ENCODE assay signal across 8 mouse cellular contexts in the genomic region with DNA sequence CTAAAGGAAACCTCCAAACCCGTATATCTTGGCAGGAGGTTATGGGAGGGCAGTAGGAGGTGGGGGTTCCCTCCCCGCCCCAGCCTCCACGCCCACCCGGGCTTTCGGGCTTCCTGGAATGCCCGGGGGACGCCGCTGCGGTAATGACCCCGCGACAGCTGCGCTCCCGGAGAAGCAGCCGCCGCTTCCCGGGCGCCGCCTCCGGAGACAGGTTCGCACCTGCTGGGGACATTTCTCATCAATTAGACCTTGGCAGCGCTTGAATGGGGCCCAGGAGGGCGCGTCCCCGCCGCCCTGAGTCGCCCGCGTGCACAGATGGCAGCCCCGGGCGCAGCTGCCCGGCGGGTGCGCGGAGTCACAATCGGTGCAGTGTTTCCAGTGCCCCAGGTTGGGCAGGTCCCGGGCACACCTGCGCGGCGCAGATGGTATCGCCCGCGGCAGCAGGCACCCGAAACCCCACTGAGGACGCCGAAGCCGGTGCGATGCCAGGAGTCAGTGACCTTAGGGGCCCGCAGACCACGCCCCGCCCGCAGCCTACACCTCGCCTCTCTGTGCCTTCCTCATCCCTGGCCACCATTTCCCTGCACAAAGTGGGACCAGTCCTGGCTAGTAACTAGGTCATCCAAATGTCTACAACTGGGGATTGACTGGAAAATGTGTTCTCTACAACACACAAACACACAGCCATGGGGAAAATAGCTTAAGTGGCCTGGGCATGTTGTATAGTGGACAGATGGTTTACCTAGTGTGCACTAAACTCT. TPM values are rescaled to one million over a fixed set of nuclear protein-coding genes. Genes with fewer than 3 reads are reported as not detected.
DNase-seq lines count a peak whose midpoint lies in the region; ATAC-seq and TF ChIP-seq lines count a peak whose summit lies in the region.

No protein-coding gene starts in this region.

- no peaks in the 10 kb centered on the region for H3K4me1 ChIP-seq in forebrain, postnatal 0 days (ENCODE audit: insufficient read depth)
- H3K4me1 ChIP-seq in kidney, embryonic 16.5 days (ENCODE audit: insufficient read depth, low read length), result peaks cover 24% of the 10 kb centered on the region
- H3K4me1 ChIP-seq in stomach, embryonic 15.5 days, result peaks cover 7% of the 10 kb centered on the region; the same call in 1 of the 2 replicates

- intact Hi-C loops in gastrocnemius, adult 2 months (cut with DNase I), result no loop called here
- intact Hi-C loops in gastrocnemius, postnatal 36 days (cut with DNase I), result no loop called here

- H3K9ac ChIP-seq in forebrain, postnatal 0 days, result peak overlapping the region; percentile 42
- peak overlapping the region; percentile 54 for H3K9ac ChIP-seq in kidney, embryonic 16.5 days (replicated peaks; ENCODE audit: low read length)
- no peak overlapping the region for H3K9ac ChIP-seq in stomach, embryonic 15.5 days

- peak; percentile 26 for DNase-seq in gastrocnemius, adult 2 months
- no peak for DNase-seq in gastrocnemius, postnatal 36 days
- peak; percentile 56 for DNase-seq in cerebellum, adult 11 months
- peak; percentile 35 for DNase-seq in forebrain, postnatal 0 days
- peak; percentile 14 for DNase-seq in lung, postnatal 10 days

- H3K4me3 ChIP-seq in gastrocnemius, adult 2 months, result peak overlapping the region; percentile 61
- H3K4me3 ChIP-seq in forebrain, postnatal 0 days (ENCODE audit: low read depth, low read length), result peak overlapping the region; percentile 40
- peak overlapping the region; percentile 47 for H3K4me3 ChIP-seq in kidney, embryonic 16.5 days (ENCODE audit: low read length)
- peak overlapping the region; percentile 34 for H3K4me3 ChIP-seq in stomach, embryonic 15.5 days (replicated peaks)

- ATAC-seq in forebrain, postnatal 0 days, result peak; percentile 81
- ATAC-seq in kidney, embryonic 16.5 days (ENCODE audit: low FRiP score, low TSS enrichment), result 0 out of 2 replicates have a peak, but pooled peaks have one; percentile 21
- ATAC-seq in stomach, embryonic 15.5 days (ENCODE audit: insufficient read depth, low FRiP score, low read depth), result peak; percentile 65; the same call in 1 of the 2 replicates
- ATAC-seq in activated CD4-positive, CD25-positive, alpha-beta regulatory T cell, adult 4 months, result no peak

- H3K36me3 ChIP-seq in forebrain, postnatal 0 days (ENCODE audit: insufficient read depth), result no peaks in the 10 kb centered on the region
- no peaks in the 10 kb centered on the region for H3K36me3 ChIP-seq in kidney, embryonic 16.5 days (ENCODE audit: insufficient read depth, low read length)
- no peaks in the 10 kb centered on the region for H3K36me3 ChIP-seq in stomach, embryonic 15.5 days

- H3K27me3 ChIP-seq in forebrain, postnatal 0 days (ENCODE audit: insufficient read depth, low read length), result 0 out of 2 replicates have a peak, but pooled peaks cover 4% of the 10 kb centered on the region
- peaks cover 11% of the 10 kb centered on the region; the same call in 1 of the 2 replicates for H3K27me3 ChIP-seq in kidney, embryonic 16.5 days (ENCODE audit: insufficient read depth, low read length)
- peaks cover 20% of the 10 kb centered on the region for H3K27me3 ChIP-seq in stomach, embryonic 15.5 days (replicated peaks)

- peak overlapping the region; percentile 73 for H3K4me2 ChIP-seq in forebrain, postnatal 0 days (ENCODE audit: low read depth)
- H3K4me2 ChIP-seq in kidney, embryonic 16.5 days (replicated peaks; ENCODE audit: low read depth, low read length), result peak overlapping the region; percentile 61
- peak overlapping the region; percentile 61 for H3K4me2 ChIP-seq in stomach, embryonic 15.5 days

- H3K27ac ChIP-seq in gastrocnemius, adult 2 months, result no peak overlapping the region
- no peak overlapping the region for H3K27ac ChIP-seq in forebrain, postnatal 0 days (ENCODE audit: low read depth, low read length)
- no peak overlapping the region for H3K27ac ChIP-seq in kidney, embryonic 16.5 days (ENCODE audit: low read length)
- H3K27ac ChIP-seq in stomach, embryonic 15.5 days, result no peak overlapping the region

- 1% methylated on average over 52 of the region's 52 CpGs for WGBS in forebrain, postnatal 0 days
- under 1% methylated on average over 52 of the region's 52 CpGs for WGBS in kidney, embryonic 16.5 days
- WGBS in stomach, embryonic 15.5 days, result 1% methylated on average over 52 of the region's 52 CpGs

- no peaks in the 10 kb centered on the region for H3K9me3 ChIP-seq in forebrain, postnatal 0 days (ENCODE audit: low read length)
- no peaks in the 10 kb centered on the region for H3K9me3 ChIP-seq in kidney, embryonic 16.5 days (ENCODE audit: low read length)
- no peaks in the 10 kb centered on the region for H3K9me3 ChIP-seq in stomach, embryonic 15.5 days

- no peak for TF ChIP-seq CTCF in gastrocnemius, adult 2 months (IDR thresholded peaks at IDR 0.05)
- no peak for TF ChIP-seq CTCF in forebrain, postnatal 0 days (IDR thresholded peaks at IDR 0.05; ENCODE audit: low read depth)

RNA-seq across cellular contexts. Expression of gene Eya2, which starts 31.4 kb away (rescaled TPM):
- 1 to 10 TPM; 3.0 to 5.8 TPM for total RNA-seq in gastrocnemius, adult 2 months (2021)
- total RNA-seq in gastrocnemius, postnatal 36 days (2021), result 1 to 10 TPM; 3.2 TPM
- 5.7 and 11.3 TPM in 2 replicates for total RNA-seq in forebrain, postnatal 0 days (2014; rRNA removed)
- 6.5 and 7.4 TPM in 2 replicates for polyA plus RNA-seq in forebrain, postnatal 0 days (2015; fragmentation: Nextera tagmentation; extraction: Ambion mirVana)
- polyA plus RNA-seq in kidney, embryonic 16.5 days (2015; fragmentation: Nextera tagmentation; extraction: Ambion mirVana), result 6.8 and 7.5 TPM in 2 replicates
- polyA plus RNA-seq in stomach, embryonic 15.5 days (2015; fragmentation: Nextera tagmentation; extraction: Ambion mirVana), result 8.6 and 10.3 TPM in 2 replicates
- polyA plus RNA-seq in activated CD4-positive, CD25-positive, alpha-beta regulatory T cell, adult 4 months (2017; shearing (Covaris generic)), result 1 to 10 TPM; 4.7 to 8.1 TPM

RNA-seq across cellular contexts. Expression of gene Slc2a10, which starts 59.9 kb away (rescaled TPM):
- total RNA-seq in gastrocnemius, adult 2 months (2021), result 1 to 10 TPM in 1 of 2 experiments, under 1 TPM in 1; 0.89 to 1.6 TPM
- 1 to 10 TPM; 1.3 to 1.4 TPM for total RNA-seq in gastrocnemius, postnatal 36 days (2021)
- total RNA-seq in forebrain, postnatal 0 days (2014; rRNA removed), result 0.62 and 2.1 TPM in 2 replicates
- 0.84 and 2.1 TPM in 2 replicates for polyA plus RNA-seq in forebrain, postnatal 0 days (2015; fragmentation: Nextera tagmentation; extraction: Ambion mirVana)
- polyA plus RNA-seq in kidney, embryonic 16.5 days (2015; fragmentation: Nextera tagmentation; extraction: Ambion mirVana), result 8.3 TPM in 2 replicates
- polyA plus RNA-seq in stomach, embryonic 15.5 days (2015; fragmentation: Nextera tagmentation; extraction: Ambion mirVana), result 7.2 and 8.1 TPM in 2 replicates
- not detected for polyA plus RNA-seq in activated CD4-positive, CD25-positive, alpha-beta regulatory T cell, adult 4 months (2017; shearing (Covaris generic))

Comparison
In these comparisons a context has a peak if more than half of its experiments do, and no peak if none do; other contexts are left out.
1. DNase-seq: peak in gastrocnemius, adult 2 months (single experiment), cerebellum, adult 11 months (single experiment), forebrain, postnatal 0 days (single experiment) and lung, postnatal 10 days (single experiment); none in gastrocnemius, postnatal 36 days (0 of 2).
2. Peak in every context shown above with its lines, with median percentiles within 50 percentile points of each other: H3K4me3 ChIP-seq and H3K4me2 ChIP-seq.